Mouse (Mus musculus) gastrocnemius, postnatal 25 days (tissue): ENCODE measurements around the gene Slc25a44. TPM values are rescaled to one million over a fixed set of nuclear protein-coding genes. Genes with fewer than 3 reads are reported as not detected.
"Not testable (repeated sequence)": the region's sequence is repeated elsewhere in the genome, so short reads cannot be mapped to it uniquely, and the experiment has no call there.

ENCODE experiments used
- DNase-seq: peaks from one replicate; pipeline ENCODE4 v3.0.0; 2022
- total RNA-seq, 2 experiments: library from RNA; stranded (reverse); gene quantifications; 1 replicate in 1 of 2; 2 replicates in 1 of 2; pipeline ENCODE4 v1.2.3; 2021

Slc25a44 gene
- total RNA-seq, 2 experiments from 2014 or later: 14.3 to 14.5 TPM

DNA sequence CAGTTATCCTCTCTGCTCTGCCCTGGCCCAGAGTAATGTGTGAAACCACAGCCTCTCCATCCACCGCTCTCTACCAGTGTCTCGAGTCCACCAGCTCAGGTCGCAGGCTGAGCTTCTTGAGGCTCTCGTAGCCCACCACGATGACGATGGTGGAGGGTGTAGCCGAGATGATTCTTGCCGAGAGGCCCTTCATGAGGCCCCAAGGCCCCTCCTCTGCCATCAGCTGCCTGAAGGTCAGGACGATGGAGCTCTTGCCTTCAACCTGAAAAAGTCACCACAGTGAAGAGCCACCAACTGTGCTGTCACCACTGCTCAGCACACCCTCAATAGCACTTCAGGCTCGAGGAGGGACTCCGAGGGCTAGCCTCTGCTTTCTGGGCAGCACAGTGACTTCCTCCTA is 12.3 kb downstream of the Slc25a44 start:
- DNase-seq: no peak

DNA sequence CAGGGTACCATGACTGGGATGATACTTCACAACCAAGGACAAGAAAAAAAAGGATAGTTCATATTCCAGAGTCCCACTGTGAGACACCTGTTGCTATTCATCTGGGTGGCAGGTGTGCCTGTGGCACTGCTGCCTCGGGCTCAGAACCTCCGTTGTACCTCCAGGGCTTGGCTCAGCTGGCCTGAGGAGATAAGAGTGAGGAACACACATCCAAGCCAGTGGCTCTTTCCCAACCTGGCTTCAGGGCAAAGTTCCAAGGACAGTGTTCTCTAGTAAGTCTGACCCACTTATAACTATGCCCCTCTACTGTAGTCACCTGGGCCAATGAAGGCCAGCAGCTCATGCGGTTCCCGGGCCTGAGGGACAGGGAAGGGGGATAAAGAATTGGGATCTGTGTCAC is 13.3 kb downstream of the Slc25a44 start:
- no peak for DNase-seq

DNA sequence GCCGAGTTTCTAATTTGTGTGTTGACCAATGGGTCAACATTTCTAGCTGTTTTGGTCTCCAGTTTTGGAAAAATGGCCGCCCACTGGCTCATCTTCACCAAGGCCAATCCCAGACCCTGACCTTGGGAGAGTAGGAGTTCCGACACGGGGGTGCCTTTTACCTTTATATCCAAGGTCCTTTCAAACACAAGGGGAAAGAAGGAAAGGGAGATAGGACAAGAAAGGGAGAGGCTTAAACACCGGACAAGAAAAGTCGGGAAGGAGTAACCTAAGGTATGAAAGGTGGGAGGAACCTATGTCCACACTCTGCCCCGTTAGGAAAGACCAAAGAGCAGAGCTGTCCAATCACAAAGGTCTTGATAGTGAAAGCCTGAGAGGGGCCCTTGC is 14.3 kb downstream of the Slc25a44 start:
- DNase-seq: no peak

DNA sequence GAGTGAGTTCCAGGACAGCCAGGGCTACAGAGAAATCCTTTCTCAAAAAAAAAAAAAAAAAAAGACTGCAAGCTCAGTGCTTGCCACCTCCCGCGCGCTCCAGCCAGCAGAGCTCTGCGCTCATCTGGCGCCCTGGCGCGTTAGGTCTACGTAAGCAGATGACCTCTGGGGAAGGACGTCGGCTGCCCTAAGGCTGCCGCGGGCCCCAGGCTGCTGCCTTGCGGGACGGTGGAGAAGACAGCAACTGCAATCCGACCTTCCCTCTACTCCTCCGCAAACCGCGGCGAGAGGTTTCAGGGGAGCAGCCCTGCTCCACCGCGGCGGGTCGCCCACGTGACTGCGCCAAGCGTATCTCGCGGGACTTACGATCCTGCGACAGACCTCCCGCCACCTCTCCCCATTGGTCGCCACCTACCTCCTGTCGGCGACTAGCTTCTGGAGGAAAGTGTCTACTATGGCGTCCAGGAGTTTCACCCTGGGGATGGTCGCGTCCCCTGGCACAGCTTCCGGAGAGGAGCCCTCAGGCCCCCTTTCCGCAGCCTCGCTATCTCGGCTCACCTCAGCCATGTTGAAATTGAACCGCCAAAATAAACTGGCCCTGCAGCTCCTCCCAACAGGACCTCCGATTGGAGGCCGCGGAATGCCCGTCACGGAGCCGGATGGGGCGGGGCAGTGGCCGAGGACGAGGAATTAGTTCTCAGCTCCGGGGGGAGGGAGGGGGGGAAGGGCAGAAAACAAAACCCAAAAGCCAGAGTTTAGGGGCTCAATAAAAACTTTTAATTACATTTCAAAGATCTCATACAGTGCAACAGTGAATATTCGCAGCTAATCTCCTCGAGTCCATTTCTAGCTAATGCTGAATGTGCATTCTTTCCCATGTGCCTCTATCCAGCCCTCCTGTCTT is 14.9 kb downstream of the Slc25a44 start, which contains the start of gene Pmf1:
Gene Pmf1, minus strand, starts transcription at position 591 of the 904 bp plus-strand sequence.
- DNase-seq: peak; percentile 93

DNA sequence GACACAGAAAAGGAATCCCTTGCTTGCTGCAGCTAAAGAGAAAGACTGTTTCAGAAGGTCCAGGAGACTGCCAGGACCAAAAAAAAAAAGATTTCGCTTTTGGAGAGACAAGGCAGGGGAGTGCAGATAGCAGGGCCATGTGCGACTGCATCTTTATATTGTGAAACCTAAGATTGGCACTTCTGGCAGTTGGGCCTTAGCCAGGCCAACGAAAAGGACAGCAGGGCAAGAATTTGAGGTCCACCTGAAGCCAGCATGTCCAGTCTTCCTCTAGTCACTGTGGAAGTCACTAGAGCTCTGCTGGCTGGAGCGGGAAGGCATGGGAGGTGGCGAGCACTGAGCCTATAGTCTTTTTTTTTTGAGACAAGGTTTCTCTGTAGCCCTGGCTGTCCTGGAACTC is 16.0 kb downstream of the Slc25a44 start:
- DNase-seq: no peak

- DNase-seq: no peak
These were observed 17.4 kb downstream of the Slc25a44 start for GRCm38 (mm10) chr3:88407529-88407928.

- peak; percentile 39 for DNase-seq
These were observed 17.8 kb downstream of the Slc25a44 start for GRCm38 (mm10) chr3:88407090-88407489.

- DNase-seq: no peak
These were observed 21.3 kb downstream of the Slc25a44 start for GRCm38 (mm10) chr3:88403522-88404230.

- DNase-seq: no peak
These were observed 26.3 kb downstream of the Slc25a44 start for GRCm38 (mm10) chr3:88398666-88399065.

- DNase-seq: no peak
These were observed 29.2 kb downstream of the Slc25a44 start for GRCm38 (mm10) chr3:88395742-88396141.

DNA sequence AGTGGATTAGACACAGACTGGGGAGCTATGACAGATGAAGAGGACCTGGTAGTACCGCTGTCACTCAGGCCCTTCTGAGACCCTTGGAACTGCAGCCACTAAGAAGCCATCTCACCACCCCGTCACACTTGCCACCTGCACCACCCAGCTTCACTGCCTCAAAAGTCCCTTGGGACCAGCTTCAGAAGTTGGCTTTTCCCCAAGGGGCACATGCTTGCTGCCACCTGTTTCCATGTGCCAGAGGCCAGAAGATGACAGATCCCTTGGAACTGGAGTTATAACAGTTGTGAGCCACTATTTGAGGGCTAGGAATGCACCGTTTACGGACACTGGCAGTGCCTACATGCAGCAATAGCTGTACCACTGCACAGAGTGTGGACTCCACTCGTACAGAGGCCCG is 29.7 kb downstream of the Slc25a44 start:
- DNase-seq: no peak

- no peak for DNase-seq
These were observed 31.1 kb downstream of the Slc25a44 start for GRCm38 (mm10) chr3:88393776-88394375.

- no peak for DNase-seq
These were observed 40.6 kb downstream of the Slc25a44 start, which contains the start of gene Bglap for GRCm38 (mm10) chr3:88384364-88384763. Gene Bglap (minus strand): TSS chr3:88384464.

DNA sequence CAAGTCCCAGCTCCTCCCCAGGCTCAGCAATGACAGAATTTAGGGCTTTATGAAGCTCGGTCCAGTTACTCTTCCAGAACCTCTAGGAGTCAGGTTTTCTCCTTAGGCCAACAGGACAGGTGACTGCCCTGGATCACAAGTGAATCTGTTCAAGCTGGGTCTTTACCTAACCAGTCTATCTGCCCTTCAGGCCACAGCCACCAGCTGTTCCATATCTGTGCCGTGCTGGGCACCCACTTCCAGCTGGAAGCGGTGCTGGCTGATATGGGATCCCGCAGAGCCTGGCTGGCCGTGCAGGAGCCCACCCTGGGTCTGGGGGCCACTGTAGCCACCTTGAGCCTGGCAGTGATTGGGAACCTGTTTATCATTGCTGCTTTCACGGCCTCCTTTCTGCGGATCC is 42.6 kb downstream of the Slc25a44 start:
- not testable (repeated sequence) for DNase-seq

DNA sequence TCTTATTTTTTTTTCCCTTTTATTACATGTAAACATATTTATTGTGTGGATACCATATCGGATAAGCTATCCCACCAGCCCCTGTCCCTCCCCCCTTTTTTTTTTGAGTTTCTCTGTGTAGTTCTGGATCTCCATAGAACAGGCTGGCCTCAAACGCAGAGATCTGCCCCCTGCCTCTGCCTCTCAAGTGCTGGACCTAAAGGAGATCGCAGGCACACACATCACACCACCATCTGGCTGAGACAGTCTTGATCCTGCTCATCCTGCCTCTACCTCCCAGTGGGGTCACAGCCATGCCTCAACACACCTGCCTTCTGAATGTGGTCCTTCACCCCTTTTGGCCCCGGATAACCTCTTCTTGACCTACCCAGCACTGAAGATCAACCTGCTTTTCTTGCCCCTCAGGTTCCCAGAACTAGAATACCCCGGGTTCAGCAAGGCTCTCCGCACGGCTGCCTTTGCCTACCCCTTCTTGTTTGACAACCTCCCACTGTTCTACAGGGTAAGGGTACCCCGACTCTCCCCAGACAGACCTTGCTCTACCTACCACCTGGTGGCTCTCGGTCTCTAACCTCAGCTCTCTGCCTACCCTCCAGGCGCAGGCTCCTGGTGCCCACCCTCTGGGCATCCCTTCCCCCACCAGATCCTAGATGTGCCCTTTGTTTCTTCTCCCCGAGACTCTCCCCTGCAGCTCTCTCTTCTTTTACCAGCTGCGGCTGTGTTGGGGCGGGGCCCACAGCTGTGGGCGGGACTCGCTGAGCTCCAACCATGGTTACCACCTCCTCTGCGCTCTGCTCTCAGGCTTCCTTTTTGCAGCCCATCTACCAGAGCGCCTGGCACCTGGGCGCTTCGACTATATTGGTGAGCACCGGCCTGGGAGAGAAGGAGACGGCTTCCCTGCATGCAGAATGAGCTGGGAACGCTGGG is 43.3 kb downstream of the Slc25a44 start:
- DNase-seq: not testable (repeated sequence)

DNA sequence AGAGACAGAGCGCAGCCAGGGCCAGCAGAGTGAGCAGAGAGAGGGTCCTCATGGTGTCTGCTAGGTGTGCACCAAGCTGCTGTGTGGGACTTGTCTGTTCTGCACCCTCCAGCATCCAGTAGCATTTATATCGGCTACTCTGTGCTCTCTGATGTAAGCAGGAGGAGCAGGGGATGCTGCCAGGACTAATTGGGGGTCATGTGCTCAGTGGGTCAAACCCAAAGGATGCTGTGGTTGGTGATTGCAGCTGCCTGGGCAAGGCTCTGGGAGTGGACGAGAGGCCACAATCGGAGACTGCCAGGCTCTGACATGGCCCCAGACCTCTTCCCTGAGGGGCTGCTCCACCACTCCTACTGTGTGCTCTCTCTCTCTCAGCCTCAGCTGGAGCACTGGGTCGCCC is 46.3 kb downstream of the Slc25a44 start, which contains the start of gene Bglap2:
Gene Bglap2, minus strand, starts transcription at position 101 of the 400 bp plus-strand sequence.
- DNase-seq: not testable (repeated sequence)

DNA sequence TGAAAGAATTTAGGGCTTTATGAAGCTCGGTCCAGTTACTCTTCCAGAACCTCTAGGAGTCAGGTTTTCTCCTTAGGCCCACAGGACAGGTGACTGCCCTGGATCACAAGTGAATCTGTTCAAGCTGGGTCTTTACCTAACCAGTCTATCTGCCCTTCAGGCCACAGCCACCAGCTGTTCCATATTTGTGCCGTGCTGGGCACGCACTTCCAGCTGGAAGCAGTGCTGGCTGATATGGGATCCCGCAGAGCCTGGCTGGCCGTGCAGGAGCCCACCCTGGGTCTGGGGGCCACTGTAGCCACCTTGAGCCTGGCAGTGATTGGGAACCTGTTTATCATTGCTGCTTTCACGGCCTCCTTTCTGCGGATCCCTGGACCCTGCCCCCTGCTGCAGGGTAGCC is 48.3 kb downstream of the Slc25a44 start:
- DNase-seq: not testable (repeated sequence)

GRCm38 (mm10) chr3:88375750-88376626 is 49.0 kb downstream of the Slc25a44 start:
- DNase-seq: not testable (repeated sequence)

DNA sequence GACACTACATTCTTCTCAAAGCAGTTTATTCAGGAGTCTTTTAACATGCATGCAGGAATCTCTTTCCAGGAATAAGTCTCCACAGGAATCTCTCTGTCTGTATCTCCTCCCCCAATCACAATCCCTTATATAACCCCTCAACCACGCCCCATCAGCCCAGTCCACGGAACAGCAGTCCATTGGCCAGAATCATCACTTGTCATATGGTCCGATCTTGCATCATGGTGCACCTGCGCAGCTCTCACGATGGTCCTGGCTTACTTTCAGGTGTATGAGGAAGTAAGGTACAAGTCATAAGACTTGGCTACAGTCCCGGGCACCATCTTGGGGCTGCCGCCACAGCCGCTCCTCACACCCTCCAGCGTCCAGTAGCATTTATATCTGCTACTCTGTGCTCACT is 52.3 kb downstream of the Slc25a44 start, which contains the start of gene Bglap3:
Gene Bglap3, minus strand, starts transcription at position 101 of the 400 bp plus-strand sequence.
- DNase-seq: not testable (repeated sequence)

DNA sequence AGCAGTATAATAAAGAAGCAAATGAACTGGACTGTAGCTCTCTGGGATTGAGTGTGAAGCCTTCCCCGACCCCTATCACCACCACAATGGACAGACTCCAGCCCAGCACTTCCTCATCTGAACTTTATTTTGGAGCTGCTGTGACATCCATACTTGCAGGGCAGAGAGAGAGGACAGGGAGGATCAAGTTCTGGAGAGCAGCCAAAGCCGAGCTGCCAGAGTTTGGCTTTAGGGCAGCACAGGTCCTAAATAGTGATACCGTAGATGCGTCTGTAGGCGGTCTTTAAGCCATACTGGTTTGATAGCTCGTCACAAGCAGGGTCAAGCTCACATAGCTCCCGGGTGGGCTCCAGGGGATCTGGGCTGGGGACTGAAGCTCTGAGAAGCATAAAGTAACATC is 56.4 kb downstream of the Slc25a44 start:
- DNase-seq: peak; percentile 43
